Mouse (Mus musculus) R1 (cell line): ENCODE data around the gene Bmp2.

Source experiments
- DNase-seq: peaks from one replicate; pipeline ENCODE4 v3.0.0-alpha.2; 2018; ENCODE audit warnings: low read depth, low spot score

Bmp2 gene

DNA sequence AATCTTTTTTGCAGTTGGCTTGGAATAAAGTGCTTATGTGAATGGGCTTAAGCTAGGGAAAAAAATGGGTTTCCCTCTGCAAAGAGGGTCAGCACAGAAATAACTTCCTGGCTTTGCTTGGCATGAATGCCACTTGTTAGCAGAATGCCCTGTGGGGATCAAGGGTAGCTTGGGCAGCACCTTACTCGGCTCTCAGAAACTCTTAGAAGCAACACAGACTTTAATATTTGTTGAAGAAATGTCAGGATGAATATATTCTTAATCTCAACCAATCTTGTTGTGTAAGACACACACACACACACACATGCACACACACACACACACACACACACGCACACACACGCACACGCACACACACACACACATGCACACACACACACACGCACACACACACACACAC lies 13.5 kb downstream of the Bmp2 start:
- DNase-seq: no peak

DNA sequence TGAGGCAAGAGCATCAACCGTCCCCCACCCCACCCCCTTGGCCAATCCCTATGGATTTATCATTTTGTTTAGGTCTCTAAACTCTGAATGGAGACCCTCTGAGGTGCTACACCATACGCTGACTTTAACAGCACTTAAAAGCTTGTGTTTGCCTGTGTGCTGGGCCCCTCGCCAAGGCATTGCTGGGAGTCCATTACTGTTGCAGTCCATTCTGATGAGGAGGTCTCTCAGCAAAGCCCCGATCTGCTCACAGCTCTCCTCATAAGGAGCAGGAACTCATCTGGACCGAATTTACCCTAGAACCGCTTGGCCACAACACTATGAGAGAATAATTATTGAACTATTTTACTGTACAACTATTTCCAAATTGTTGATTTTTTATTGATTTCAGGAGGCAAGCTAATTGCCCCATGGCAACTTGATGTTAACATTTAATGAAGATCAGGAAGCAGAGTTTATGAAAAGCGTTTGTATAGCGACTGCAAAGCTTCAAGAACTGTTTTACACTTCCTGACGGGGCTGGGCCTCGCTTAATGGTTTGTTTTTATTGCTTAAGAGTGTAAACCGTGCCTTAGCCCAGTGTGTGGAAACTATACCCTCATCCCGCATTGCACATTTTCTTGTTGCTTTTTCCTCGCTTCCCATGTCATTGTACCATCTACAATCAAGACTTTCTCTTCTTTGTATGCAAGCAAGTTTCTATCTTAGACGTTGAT lies 14.2 kb downstream of the Bmp2 start:
- no peak for DNase-seq

DNA sequence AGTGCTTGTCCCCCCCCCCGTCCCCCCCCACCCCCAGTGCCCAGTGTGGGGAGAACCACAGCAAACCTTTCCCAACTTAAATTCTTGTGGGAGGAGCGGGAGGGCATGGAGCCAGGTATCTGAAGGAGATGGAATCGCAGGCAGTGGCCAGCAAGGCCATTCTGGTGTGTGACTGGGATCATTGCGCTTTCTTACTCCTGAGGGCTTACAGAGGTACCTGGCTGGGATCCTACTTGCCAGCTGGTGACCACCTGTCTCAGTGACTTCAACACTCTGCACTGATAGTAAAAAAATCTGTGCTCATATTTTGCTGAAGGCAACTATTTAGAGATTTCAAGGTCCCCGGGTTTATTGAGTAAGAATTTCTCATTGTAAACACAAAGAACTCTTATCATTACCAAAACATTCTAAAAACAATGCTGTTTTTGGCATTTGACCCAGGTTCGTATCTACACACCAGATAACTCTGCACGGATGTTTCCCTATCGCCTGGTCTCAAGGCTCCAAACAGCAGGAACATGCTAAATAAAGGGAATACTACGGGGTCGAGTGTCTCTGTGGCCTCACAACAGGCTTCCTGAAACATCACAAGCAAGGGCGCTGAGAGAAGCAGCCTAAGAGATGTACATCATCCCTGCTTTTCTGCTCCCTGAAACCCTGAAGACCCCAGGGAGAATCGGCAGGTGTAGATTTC lies 39.8 kb downstream of the Bmp2 start:
- no peak for DNase-seq
